Mouse (Mus musculus): Measurements from ENCODE around the gene Plppr3.

DNA sequence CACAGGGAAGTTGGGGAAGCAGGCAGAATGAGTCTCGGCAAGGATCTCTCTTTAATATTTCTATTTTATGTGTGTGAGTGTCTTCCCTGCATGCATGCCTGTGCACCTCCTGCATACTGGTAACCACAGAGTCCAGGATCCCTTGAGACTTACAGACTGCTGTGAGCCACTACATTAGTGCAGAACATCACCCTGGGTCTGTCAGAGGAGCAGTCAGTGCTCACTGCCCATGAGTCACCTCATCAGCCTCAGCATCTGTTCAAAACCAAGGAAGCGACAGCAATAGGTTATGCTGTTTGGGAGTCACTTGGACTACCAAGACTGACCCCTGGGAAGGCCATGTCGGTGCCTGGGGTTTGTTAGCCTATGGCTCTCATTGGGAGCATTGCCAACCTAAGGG lies 32.1 kb downstream of the Plppr3 start:
- TF ChIP-seq CTCF (IDR thresholded peaks at IDR 0.05; ENCODE audit: control insufficient read depth, insufficient read depth, low read length) (no peak), POLR2A (IDR thresholded peaks at IDR 0.05; ENCODE audit: borderline replicate concordance, control insufficient read depth, low read depth, low read length) (no peak)

Measured in bone marrow, adult 2 months (tissue).